Mouse (Mus musculus) brain, embryonic 14.5 days (tissue): ENCODE measurements at regions not wholly inside any gene's neighbourhood (a gene's known extent, or its start where the extent isn't known, plus 50 kb on each side); places are given as distances from the start of the nearest gene placed in this dataset.

Experiments used
- CTCF ChIP-seq: fragments of 200-500 bp; IDR thresholded peaks from 2 replicates; pipeline ENCODE4 v1.5.1; 2012; ENCODE audit warnings: inconsistent platforms, mild to moderate bottlenecking, moderate library complexity, borderline replicate concordance; ENCODE audit not compliant: insufficient read depth, insufficient read length; ENCODE audit errors: extremely low read depth
- POLR2A ChIP-seq: fragments of 200-500 bp; IDR thresholded peaks from 2 replicates; pipeline ENCODE4 v1.6.1; 2012; ENCODE audit warnings: mild to moderate bottlenecking, inconsistent platforms, borderline replicate concordance; ENCODE audit not compliant: poor library complexity, insufficient read depth, insufficient read length, severe bottlenecking; ENCODE audit errors: extremely low read depth

DNA sequence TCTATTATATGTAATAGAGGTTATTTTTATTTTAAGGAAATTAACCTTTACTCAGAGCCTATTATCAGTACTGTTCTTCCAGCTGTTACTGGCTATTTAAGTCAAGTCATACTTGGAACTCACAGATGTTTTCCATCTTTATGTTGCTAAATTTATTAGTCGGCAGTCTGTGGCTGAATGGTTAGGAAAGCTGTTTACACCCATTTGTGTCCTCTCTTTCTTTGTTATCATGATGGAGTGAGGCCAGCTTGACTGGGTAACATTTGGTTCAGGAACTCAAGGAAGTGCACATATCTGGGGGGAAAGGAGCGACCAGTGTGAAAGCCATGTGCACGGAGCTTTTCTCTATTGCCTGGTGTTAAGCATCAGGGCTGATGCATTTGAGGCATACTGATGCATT, 160.4 kb upstream of the Klf12 start:
- no peak for TF ChIP-seq CTCF
- no peak for TF ChIP-seq POLR2A
